ENCODE assay signal across 12 mouse cellular contexts in the genomic region with DNA sequence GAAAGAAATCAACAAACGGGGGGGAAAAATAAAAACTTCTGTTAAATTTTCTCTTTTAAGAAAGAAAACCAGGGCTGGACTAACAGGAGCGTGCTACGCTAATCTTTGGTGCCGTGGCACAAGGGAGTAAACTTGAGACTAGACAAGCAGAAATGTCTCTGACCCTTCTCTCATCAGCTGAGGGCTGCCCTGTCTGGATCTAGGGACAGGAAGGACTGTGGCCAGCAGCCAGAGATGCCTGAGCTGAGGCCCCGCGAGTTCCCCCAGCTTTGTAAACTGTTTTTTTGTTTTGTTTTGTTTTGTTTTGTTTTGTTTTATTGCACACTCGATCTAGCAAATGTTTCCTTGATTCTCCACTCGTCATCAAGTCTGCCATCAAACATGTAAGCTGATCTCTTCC.
DNase-seq lines count a peak whose midpoint lies in the region; ATAC-seq and TF ChIP-seq lines count a peak whose summit lies in the region.
"Had no signal": no experiment of that assay in that cellular context is flagged by ENCODE, and none has a peak within 500 bp of the region (broad histone marks: within the 10 kb centered on the region; RNA-seq: fewer than 3 reads in every experiment).

No protein-coding gene starts in this region.

- H3K27ac ChIP-seq in lung, embryonic 14.5 days (ENCODE audit: low read depth), result peak overlapping the region; percentile 69
- H3K27ac ChIP-seq in midbrain, embryonic 13.5 days, result no peak overlapping the region
- no peak overlapping the region for H3K27ac ChIP-seq in heart, embryonic 11.5 days (ENCODE audit: low read depth, low read length)
- H3K27ac ChIP-seq: hindbrain, embryonic 13.5 days; layer of hippocampus, adult 2 months; liver, embryonic 13.5 days had no signal

- no peaks in the 10 kb centered on the region for H3K36me3 ChIP-seq in lung, embryonic 14.5 days (ENCODE audit: insufficient read depth)
- no peaks in the 10 kb centered on the region for H3K36me3 ChIP-seq in midbrain, embryonic 13.5 days
- no peaks in the 10 kb centered on the region for H3K36me3 ChIP-seq in heart, embryonic 11.5 days (ENCODE audit: control insufficient read depth, insufficient read depth, low read length)
- H3K36me3 ChIP-seq: hindbrain, embryonic 13.5 days; liver, embryonic 13.5 days had no signal

- intact Hi-C loops in left cerebral cortex, postnatal 4 days (cut with DNase I), result loop anchor here (10.0 kb wide), 1 partner anchor 798 kb away; no protein-coding TSS in a partner anchor
- intact Hi-C loops in left cerebral cortex, postnatal 36 days (cut with DNase I), result loop anchor here (5.0 to 10.0 kb wide), 4 partner anchors 268 to 798 kb away; no protein-coding TSS in a partner anchor

- 34% methylated on average over 8 of the region's 8 CpGs for WGBS in lung, embryonic 14.5 days
- 76% methylated on average over 8 of the region's 8 CpGs for WGBS in midbrain, embryonic 13.5 days
- 54% methylated on average over 8 of the region's 8 CpGs for WGBS in heart, embryonic 11.5 days (ENCODE audit: insufficient replicate concordance)

- H3K4me3 ChIP-seq in lung, embryonic 14.5 days (ENCODE audit: low read depth, low read length), result no peak overlapping the region
- H3K4me3 ChIP-seq in midbrain, embryonic 13.5 days (replicated peaks), result no peak overlapping the region
- no peak overlapping the region for H3K4me3 ChIP-seq in heart, embryonic 11.5 days (ENCODE audit: low read depth, low read length)
- H3K4me3 ChIP-seq: hindbrain, embryonic 13.5 days; layer of hippocampus, adult 2 months; liver, embryonic 13.5 days had no signal

- H3K4me1 ChIP-seq in lung, embryonic 14.5 days (ENCODE audit: insufficient read depth), result 0 out of 2 replicates have a peak, but pooled peaks cover 2% of the 10 kb centered on the region
- H3K4me1 ChIP-seq in midbrain, embryonic 13.5 days (replicated peaks), result 0 out of 2 replicates have a peak, but pooled peaks cover 4% of the 10 kb centered on the region
- no peaks in the 10 kb centered on the region for H3K4me1 ChIP-seq in heart, embryonic 11.5 days (ENCODE audit: control insufficient read depth, insufficient read depth, low read length)
- H3K4me1 ChIP-seq: liver, embryonic 13.5 days had no signal

- TF ChIP-seq CTCF in lung, embryonic 14.5 days (IDR thresholded peaks at IDR 0.05; ENCODE audit: low read depth), result no peak

- DNase-seq in cerebellum, postnatal 10 days, result peak; percentile 7 to 15
- no peak for DNase-seq in cerebellum, adult 9-10 months
- DNase-seq in left cerebral cortex, postnatal 4 days, result peak; percentile 6
- no peak for DNase-seq in left cerebral cortex, postnatal 36 days (ENCODE audit: low spot score in 2 of 2)
- DNase-seq in lung, embryonic 14.5 days, result peak; percentile 67
- peak; percentile 42 for DNase-seq in testis, postnatal 10 days (ENCODE audit: low spot score)
- DNase-seq: adrenal gland, adult 2 months; liver, embryonic 13.5 days had no signal

- ATAC-seq in lung, embryonic 14.5 days (ENCODE audit: insufficient read depth), result peak; percentile 33; the same call in 1 of the 2 replicates
- ATAC-seq in midbrain, embryonic 13.5 days, result no peak
- no peak for ATAC-seq in heart, embryonic 11.5 days (replicated peaks; ENCODE audit: insufficient number of reproducible peaks, low FRiP score, low TSS enrichment)

- H3K27me3 ChIP-seq in lung, embryonic 14.5 days (ENCODE audit: insufficient read depth, low read length), result no peaks in the 10 kb centered on the region
- H3K27me3 ChIP-seq in midbrain, embryonic 13.5 days, result no peaks in the 10 kb centered on the region; the same call in 1 of the 2 replicates
- H3K27me3 ChIP-seq in heart, embryonic 11.5 days (ENCODE audit: control insufficient read depth, insufficient read depth, low read length), result no peaks in the 10 kb centered on the region
- H3K27me3 ChIP-seq: hindbrain, embryonic 13.5 days; liver, embryonic 13.5 days had no signal

- peak overlapping the region; percentile 31; the same call in 1 of the 2 replicates for H3K4me2 ChIP-seq in lung, embryonic 14.5 days
- no peak overlapping the region for H3K4me2 ChIP-seq in midbrain, embryonic 13.5 days (replicated peaks)
- H3K4me2 ChIP-seq in heart, embryonic 11.5 days, result no peak overlapping the region
- H3K4me2 ChIP-seq: hindbrain, embryonic 13.5 days; liver, embryonic 13.5 days had no signal

- no peaks in the 10 kb centered on the region for H3K9me3 ChIP-seq in lung, embryonic 14.5 days (ENCODE audit: low read depth, low read length)
- no peaks in the 10 kb centered on the region for H3K9me3 ChIP-seq in midbrain, embryonic 13.5 days
- no peaks in the 10 kb centered on the region for H3K9me3 ChIP-seq in heart, embryonic 11.5 days (replicated peaks; ENCODE audit: control insufficient read depth, low read length)
- H3K9me3 ChIP-seq: hindbrain, embryonic 13.5 days; liver, embryonic 13.5 days had no signal

- no peak overlapping the region for H3K9ac ChIP-seq in lung, embryonic 14.5 days
- H3K9ac ChIP-seq in midbrain, embryonic 13.5 days (replicated peaks), result no peak overlapping the region
- no peak overlapping the region for H3K9ac ChIP-seq in heart, embryonic 11.5 days (ENCODE audit: low read depth, low read length)
- H3K9ac ChIP-seq: hindbrain, embryonic 13.5 days; liver, embryonic 13.5 days had no signal

Comparison
In these comparisons a context has a peak if more than half of its experiments do, and no peak if none do; other contexts are left out.
1. DNase-seq: peak in cerebellum, postnatal 10 days (2 of 2), left cerebral cortex, postnatal 4 days (single experiment), lung, embryonic 14.5 days (single experiment) and testis, postnatal 10 days (single experiment); none in cerebellum, adult 9-10 months (single experiment) and left cerebral cortex, postnatal 36 days (0 of 2).